Mouse (Mus musculus) 3T3-L1 (cell line): ENCODE measurements around the gene Phldb1.
"Not testable (repeated sequence)": the region's sequence is repeated elsewhere in the genome, so short reads cannot be mapped to it uniquely, and the experiment has no call there.

Experiments
- DNase-seq: peaks from one replicate; pipeline ENCODE4 v3.0.0-alpha.2; 2015; ENCODE audit warnings: low read depth, low spot score

Phldb1 gene

GRCm38 (mm10) chr9:44734524-44735494 lies at the start of gene Phldb1:
Gene Phldb1, minus strand, starts transcription at chr9:44735198.
- DNase-seq = peak; percentile 85

GRCm38 (mm10) chr9:44772750-44773651 lies 38.0 kb upstream of the Phldb1 start:
- DNase-seq = peak; percentile 97

- DNase-seq = no peak
These were observed 37.4 kb upstream of the Phldb1 start for GRCm38 (mm10) chr9:44772392-44772749.

GRCm38 (mm10) chr9:44771376-44771775 lies 36.4 kb upstream of the Phldb1 start:
- no peak for DNase-seq

- DNase-seq = not testable (repeated sequence)
These were observed 33.0 kb upstream of the Phldb1 start for GRCm38 (mm10) chr9:44768029-44768394.

- DNase-seq = peak; percentile 88
These were observed 32.4 kb upstream of the Phldb1 start, which contains the start of the genes Arcn1 and Ift46 for GRCm38 (mm10) chr9:44767101-44768028. Gene Arcn1, minus strand, starts transcription at chr9:44767845. Gene Ift46, plus strand, starts transcription at chr9:44767908.

- DNase-seq = no peak
These were observed 25.9 kb upstream of the Phldb1 start for GRCm38 (mm10) chr9:44760873-44761272.

GRCm38 (mm10) chr9:44748473-44748872 lies 13.5 kb upstream of the Phldb1 start:
- peak; percentile 45 for DNase-seq

GRCm38 (mm10) chr9:44747341-44747740 lies 12.3 kb upstream of the Phldb1 start:
- DNase-seq = no peak

GRCm38 (mm10) chr9:44746666-44747065 lies 11.7 kb upstream of the Phldb1 start:
- no peak for DNase-seq

GRCm38 (mm10) chr9:44745371-44745770 lies 10.4 kb upstream of the Phldb1 start:
- DNase-seq = no peak

- peak; percentile 30 for DNase-seq
These were observed 5.7 kb upstream of the Phldb1 start for GRCm38 (mm10) chr9:44740663-44741192.

GRCm38 (mm10) chr9:44737240-44737949 lies 2.4 kb upstream of the Phldb1 start:
- DNase-seq = peak; percentile 71

- no peak for DNase-seq
These were observed 1.3 kb upstream of the Phldb1 start for GRCm38 (mm10) chr9:44736301-44736700.

GRCm38 (mm10) chr9:44735886-44736285 lies 888 bp upstream of the Phldb1 start:
- DNase-seq = no peak

GRCm38 (mm10) chr9:44733671-44734523 lies 1.1 kb downstream of the Phldb1 start:
- peak; percentile 73 for DNase-seq

- peak; percentile 26 for DNase-seq
These were observed 2.0 kb downstream of the Phldb1 start for GRCm38 (mm10) chr9:44732921-44733530.

GRCm38 (mm10) chr9:44732130-44732549 lies 2.9 kb downstream of the Phldb1 start:
- no peak for DNase-seq

GRCm38 (mm10) chr9:44727441-44727840 lies 7.6 kb downstream of the Phldb1 start:
- peak; percentile 73 for DNase-seq
